In genomic region chrX:159626208-159626906, GRCm38 (mm10) we compare ENCODE assay signal across 7 mouse cellular contexts. TPM values are rescaled to one million over a fixed set of nuclear protein-coding genes. Genes with fewer than 3 reads are reported as not detected.
DNase-seq lines count a peak whose midpoint lies in the region; ATAC-seq and TF ChIP-seq lines count a peak whose summit lies in the region.

No protein-coding gene starts in this region.

- peak overlapping the region; percentile 86 for H3K4me2 ChIP-seq in heart, embryonic 15.5 days

- 16% methylated on average over 10 of the region's 12 CpGs for WGBS in heart, embryonic 15.5 days
- WGBS in small intestine, adult 2 months: 12% methylated on average over 12 of the region's 12 CpGs

- no peak for TF ChIP-seq POLR2A in small intestine, adult 2 months (IDR thresholded peaks at IDR 0.05; ENCODE audit: low read depth, low read length)

- H3K4me1 ChIP-seq in heart, embryonic 15.5 days (replicated peaks): peaks cover 5% of the 10 kb centered on the region
- H3K4me1 ChIP-seq in small intestine, adult 2 months (ENCODE audit: control insufficient read depth, insufficient read depth, insufficient read length, low read length): peaks cover 3% of the 10 kb centered on the region; the same call in 1 of the 2 replicates

- TF ChIP-seq CTCF in small intestine, adult 2 months (IDR thresholded peaks at IDR 0.05; ENCODE audit: extremely low read depth, insufficient read length, insufficient replicate concordance, low read depth, low read length): no peak

- H3K27ac ChIP-seq in heart, embryonic 15.5 days: no peak overlapping the region
- no peak overlapping the region for H3K27ac ChIP-seq in small intestine, adult 2 months (ENCODE audit: insufficient read depth, low read depth, low read length)

- H3K9ac ChIP-seq in heart, embryonic 15.5 days: no peak overlapping the region

- ATAC-seq in CD4-positive, CD25-positive, alpha-beta regulatory T cell, adult 4 months: peak; percentile 73
- peak; percentile 17; the same call in 1 of the 2 replicates for ATAC-seq in heart, embryonic 15.5 days (replicated peaks; ENCODE audit: insufficient number of reproducible peaks, insufficient read depth, low FRiP score, low read depth)

- no peaks in the 10 kb centered on the region for H3K36me3 ChIP-seq in heart, embryonic 15.5 days
- no peaks in the 10 kb centered on the region for H3K36me3 ChIP-seq in small intestine, adult 2 months (ENCODE audit: control insufficient read depth, insufficient read depth, low read length)

- H3K4me3 ChIP-seq in heart, embryonic 15.5 days: peak overlapping the region; percentile 72
- H3K4me3 ChIP-seq in small intestine, adult 2 months (ENCODE audit: low read depth, low read length): peak overlapping the region; percentile 80

- H3K27me3 ChIP-seq in heart, embryonic 15.5 days: no peaks in the 10 kb centered on the region
- H3K27me3 ChIP-seq in small intestine, adult 2 months (ENCODE audit: control insufficient read depth, insufficient read depth, low read length): no peaks in the 10 kb centered on the region

- no peaks in the 10 kb centered on the region for H3K9me3 ChIP-seq in heart, embryonic 15.5 days (replicated peaks)

- peak; percentile 37 for DNase-seq in A20 (ENCODE audit: low read depth, low spot score)
- peak; percentile 38 for DNase-seq in cerebellum, adult 9-10 months
- DNase-seq in kidney, postnatal 4 days: peak; percentile 4 to 31
- DNase-seq in lung, postnatal 10 days: peak; percentile 23

RNA-seq across cellular contexts. Expression of gene Sh3kbp1, which starts 0.7 kb away (rescaled TPM):
- 100 to 1,000 TPM; 330 to 401 TPM for polyA plus RNA-seq in CD4-positive, CD25-positive, alpha-beta regulatory T cell, adult 4 months (2017; shearing (Covaris generic))
- polyA plus RNA-seq in heart, embryonic 15.5 days (2015; fragmentation: Nextera tagmentation; extraction: Ambion mirVana): 128 and 154 TPM in 2 replicates
- polyA plus RNA-seq in small intestine, adult 2 months (2012; rRNA removed): 2.7 and 4.4 TPM in 2 replicates

Comparison
In these comparisons a context has a peak if more than half of its experiments do, and no peak if none do; other contexts are left out.
1. RNA of gene Sh3kbp1, which starts 0.7 kb away (polyA plus RNA-seq): 330 to 401 TPM in CD4-positive, CD25-positive, alpha-beta regulatory T cell, adult 4 months and 128 to 154 TPM in heart, embryonic 15.5 days; 2.7 to 4.4 TPM in small intestine, adult 2 months; every median in the first group is over 10 times any median in the second.
2. Peak in every context shown above with its lines, with median percentiles within 50 percentile points of each other: DNase-seq.